Mouse (Mus musculus) midbrain, embryonic 11.5 days (tissue): Measurements from ENCODE around the gene Cpt1c. TPM values are rescaled to one million over a fixed set of nuclear protein-coding genes. Genes with fewer than 3 reads are reported as not detected.

Experiments used
- ATAC-seq: fragments of 200-750 bp; cut with Nextera tagmentation; 2 replicates; pipeline ENCODE4 v1.8.0; 2017; ENCODE audit warnings: moderate TSS enrichment, moderate library complexity; ENCODE audit not compliant: low FRiP score
- DNase-seq: peaks from one replicate; pipeline ENCODE4 v3.0.0; 2015; ENCODE audit warnings: low spot score; ENCODE audit errors: missing footprints
- H3K27ac ChIP-seq: fragments of 300-500 bp; sonication (generic); 2 replicates; pipeline ENCODE4 v1.5.1; 2014; ENCODE audit warnings: low read depth, low read length
- H3K27me3 ChIP-seq: fragments of 300-500 bp; sonication (generic); 2 replicates; pipeline ENCODE4 v1.6.1; 2014; ENCODE audit warnings: mild to moderate bottlenecking, low read length, moderate library complexity, mixed read lengths; ENCODE audit not compliant: control insufficient read depth, insufficient read depth
- H3K36me3 ChIP-seq: fragments of 300-500 bp; sonication (generic); 2 replicates; pipeline ENCODE4 v1.6.1; 2014; ENCODE audit warnings: mild to moderate bottlenecking, low read length, moderate library complexity, mixed read lengths; ENCODE audit not compliant: control insufficient read depth, insufficient read depth
- H3K4me1 ChIP-seq: fragments of 300-500 bp; sonication (generic); 2 replicates; pipeline ENCODE4 v1.6.1; 2014; ENCODE audit warnings: low read length; ENCODE audit not compliant: control insufficient read depth, insufficient read depth
- H3K4me2 ChIP-seq: fragments of 300-500 bp; sonication (generic); 2 replicates; pipeline ENCODE4 v1.6.1; 2014; ENCODE audit warnings: mild to moderate bottlenecking, moderate library complexity
- H3K4me3 ChIP-seq: fragments of 300-500 bp; sonication (generic); 2 replicates; pipeline ENCODE4 v1.5.1; 2014; ENCODE audit warnings: low read depth, low read length
- H3K9ac ChIP-seq: fragments of 300-500 bp; sonication (generic); 2 replicates; pipeline ENCODE4 v1.6.1; 2014; ENCODE audit warnings: low read length
- H3K9me3 ChIP-seq: fragments of 300-500 bp; sonication (generic); 2 replicates; pipeline ENCODE4 v1.6.1; 2016; ENCODE audit warnings: low read length; ENCODE audit not compliant: control insufficient read depth
- WGBS: fragments of 180-500 bp; shearing (Covaris S2); extraction: QIAGEN DNeasy Blood & Tissue Kit; methylation state at CpG from one replicate; pipeline ENCODE4 v1.1.7; 2014; 5-methylcytosine and 5-hydroxymethylcytosine counted together
- polyA plus RNA-seq: library from polyadenylated mRNA; unstranded; fragments of >200 nt; fragmentation: Nextera tagmentation; extraction: Ambion mirVana; gene quantifications from 2 replicates; pipeline ENCODE4 v1.2.1, GENCODE M21; 2014

The Cpt1c gene
- polyA plus RNA-seq, 1 experiment from 2014 or later: 21.8 TPM

DNA sequence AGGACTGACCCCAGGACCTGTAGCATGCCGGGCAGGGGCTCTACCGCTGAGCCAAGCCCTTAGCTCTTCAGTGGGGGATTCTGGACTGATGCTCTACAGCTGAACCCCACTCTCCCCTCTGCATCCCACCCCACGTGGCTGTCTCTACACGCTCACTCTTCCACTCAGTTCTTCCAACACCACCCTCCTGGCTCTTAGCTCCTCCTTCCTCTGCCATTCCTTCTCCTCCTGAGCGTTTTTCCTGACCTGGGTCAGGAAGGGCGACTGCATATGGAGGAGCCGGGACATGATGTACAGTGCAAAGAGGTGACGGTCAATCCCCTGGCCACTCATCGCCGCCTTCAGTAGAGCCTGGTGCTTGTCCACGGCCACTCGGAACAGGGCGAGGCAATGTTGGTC, 14.1 kb downstream of the Cpt1c start:
- Histone ChIP-seq H3K9me3 (no peaks in the 10 kb centered on the region), H3K36me3 (0 out of 2 replicates have a peak, but pooled peaks cover 2% of the 10 kb centered on the region), H3K27me3 (no peaks in the 10 kb centered on the region), H3K27ac (no peak overlapping the region), H3K4me1 (no peaks in the 10 kb centered on the region), H3K4me2 (no peak overlapping the region), H3K9ac (no peak overlapping the region), H3K4me3 (no peak overlapping the region)
- ATAC-seq: no peak
- no peak for DNase-seq
- WGBS: 92% methylated on average over 13 of the region's 13 CpGs

DNA sequence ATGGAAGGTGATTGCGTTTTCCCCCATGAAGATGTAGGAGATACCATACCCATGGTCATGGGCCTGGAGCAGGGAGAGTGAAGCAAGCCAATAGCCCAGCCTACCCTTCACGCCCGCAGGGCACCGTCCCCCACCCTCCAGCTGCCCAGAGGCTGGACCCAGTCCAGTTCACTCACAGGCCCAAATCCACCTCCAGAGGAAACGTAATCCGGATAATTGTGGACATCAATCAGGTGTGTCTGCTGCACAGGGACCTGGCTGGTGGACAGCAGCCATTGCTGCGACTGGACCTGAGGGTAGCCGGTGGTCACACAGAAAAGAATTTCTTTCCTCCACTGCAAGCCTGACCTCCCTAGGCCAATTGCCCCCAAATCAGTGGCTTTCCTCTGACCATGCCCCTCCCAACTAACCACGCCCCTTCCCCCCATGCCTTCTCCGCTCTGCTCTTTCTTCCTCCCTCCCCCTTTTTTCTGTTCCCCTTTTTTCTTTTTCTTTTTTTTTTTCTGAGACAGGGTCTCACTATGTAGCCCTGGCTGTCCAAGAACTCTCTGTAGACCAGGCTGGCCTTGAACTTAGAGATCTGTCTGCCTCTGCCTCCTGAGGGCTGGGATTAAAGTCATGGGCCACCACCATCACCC, 14.7 kb downstream of the Cpt1c start:
- ATAC-seq: no peak
- Histone ChIP-seq H3K27ac (no peak overlapping the region), H3K4me2 (no peak overlapping the region), H3K9ac (no peak overlapping the region), H3K27me3 (no peaks in the 10 kb centered on the region), H3K4me1 (no peaks in the 10 kb centered on the region), H3K9me3 (no peaks in the 10 kb centered on the region), H3K4me3 (no peak overlapping the region), H3K36me3 (0 out of 2 replicates have a peak, but pooled peaks cover 2% of the 10 kb centered on the region)
- no peak for DNase-seq
- WGBS: 94% methylated on average over 10 of the region's 10 CpGs

DNA sequence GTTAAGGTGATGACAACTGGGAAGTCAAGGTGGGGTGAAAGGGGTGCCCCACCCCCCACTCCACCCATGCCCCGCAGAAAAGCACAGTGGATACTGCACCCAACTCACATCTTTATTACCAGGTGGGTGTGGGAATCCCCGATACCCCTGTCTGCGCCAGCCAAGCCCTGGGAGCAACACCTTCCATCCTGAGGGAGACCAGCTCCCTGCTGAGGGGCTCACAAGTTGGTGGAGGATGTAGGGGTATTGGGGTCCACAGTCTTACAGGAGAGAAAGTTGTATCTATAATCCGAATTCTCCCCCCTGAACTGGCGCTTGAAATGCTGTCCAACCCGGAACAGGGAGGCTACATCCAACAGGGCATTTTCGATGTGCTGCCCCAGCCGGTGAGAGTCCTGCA, 15.4 kb downstream of the Cpt1c start:
- no peaks in the 10 kb centered on the region for H3K4me1 ChIP-seq
- ATAC-seq: no peak
- no peak overlapping the region for H3K27ac ChIP-seq
- no peaks in the 10 kb centered on the region for H3K9me3 ChIP-seq
- DNase-seq: no peak
- H3K27me3 ChIP-seq: no peaks in the 10 kb centered on the region
- 0 out of 2 replicates have a peak, but pooled peaks cover 2% of the 10 kb centered on the region for H3K36me3 ChIP-seq
- no peak overlapping the region for H3K4me2 ChIP-seq
- H3K9ac ChIP-seq: no peak overlapping the region
- 86% methylated on average over 8 of the region's 8 CpGs for WGBS
- H3K4me3 ChIP-seq: no peak overlapping the region

DNA sequence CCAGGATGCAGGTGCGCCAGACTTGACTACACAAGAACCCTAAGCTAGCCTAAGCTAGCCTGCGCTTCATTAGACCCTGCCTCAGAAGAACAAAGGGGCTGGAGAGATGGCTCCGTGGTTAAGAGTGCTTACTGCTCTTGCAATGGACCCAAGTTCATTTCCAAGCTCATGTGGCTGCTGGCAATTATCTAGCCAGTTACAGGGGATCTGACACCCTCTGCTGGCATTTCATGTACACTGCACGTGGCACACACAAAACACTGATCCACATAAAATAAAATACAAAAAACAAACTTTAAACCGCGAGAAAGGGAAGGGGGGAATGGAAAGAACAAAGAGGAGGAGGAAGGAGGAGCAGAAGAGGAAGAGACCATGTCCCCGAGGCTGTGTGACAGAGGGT, 16.4 kb downstream of the Cpt1c start:
- Histone ChIP-seq H3K4me3 (no peak overlapping the region), H3K4me2 (no peak overlapping the region), H3K27ac (no peak overlapping the region), H3K9ac (no peak overlapping the region), H3K27me3 (no peaks in the 10 kb centered on the region), H3K9me3 (no peaks in the 10 kb centered on the region), H3K4me1 (no peaks in the 10 kb centered on the region), H3K36me3 (0 out of 2 replicates have a peak, but pooled peaks cover 2% of the 10 kb centered on the region)
- ATAC-seq: no peak
- WGBS: 58% methylated on average over 7 of the region's 7 CpGs
- no peak for DNase-seq

DNA sequence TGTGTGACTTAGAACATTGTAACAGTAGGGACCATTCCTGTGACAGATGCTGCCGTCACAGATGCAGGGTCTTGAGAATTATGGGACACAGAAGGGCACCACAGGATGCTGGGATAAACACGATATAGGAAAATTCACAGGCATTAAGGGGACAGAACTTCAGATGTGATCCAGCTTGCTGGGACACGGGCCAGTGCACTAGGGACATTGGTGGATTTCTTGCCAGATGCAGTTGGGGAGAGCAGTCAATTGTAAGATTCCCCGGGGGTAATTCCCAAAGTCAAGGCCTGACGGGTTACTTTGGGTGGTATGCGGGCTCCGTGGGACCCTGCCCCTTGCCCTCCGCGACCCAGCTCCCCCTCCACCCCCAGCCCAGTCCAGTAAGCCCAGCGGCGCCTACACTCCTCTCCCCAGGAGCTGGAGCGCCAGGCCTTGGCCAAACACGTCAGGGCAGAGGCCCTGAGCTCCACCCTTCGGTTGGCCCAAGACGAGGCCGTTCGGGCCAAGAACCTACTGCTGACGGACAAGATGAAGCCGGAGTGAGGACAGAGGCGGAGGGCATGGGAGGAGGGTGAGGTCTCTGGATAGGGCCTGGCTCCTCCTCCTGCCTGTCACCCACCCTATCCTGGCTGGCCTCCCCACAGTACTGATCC, 17.3 kb downstream of the Cpt1c start:
- H3K27me3 ChIP-seq: no peaks in the 10 kb centered on the region
- ATAC-seq: no peak
- no peak overlapping the region for H3K4me2 ChIP-seq
- H3K27ac ChIP-seq: no peak overlapping the region
- 71% methylated on average over 20 of the region's 20 CpGs for WGBS
- no peak for DNase-seq
- no peak overlapping the region for H3K9ac ChIP-seq
- peaks cover 3% of the 10 kb centered on the region; the same call in 1 of the 2 replicates for H3K4me1 ChIP-seq
- H3K36me3 ChIP-seq: 0 out of 2 replicates have a peak, but pooled peaks cover 2% of the 10 kb centered on the region
- H3K9me3 ChIP-seq: no peaks in the 10 kb centered on the region
- H3K4me3 ChIP-seq: no peak overlapping the region

DNA sequence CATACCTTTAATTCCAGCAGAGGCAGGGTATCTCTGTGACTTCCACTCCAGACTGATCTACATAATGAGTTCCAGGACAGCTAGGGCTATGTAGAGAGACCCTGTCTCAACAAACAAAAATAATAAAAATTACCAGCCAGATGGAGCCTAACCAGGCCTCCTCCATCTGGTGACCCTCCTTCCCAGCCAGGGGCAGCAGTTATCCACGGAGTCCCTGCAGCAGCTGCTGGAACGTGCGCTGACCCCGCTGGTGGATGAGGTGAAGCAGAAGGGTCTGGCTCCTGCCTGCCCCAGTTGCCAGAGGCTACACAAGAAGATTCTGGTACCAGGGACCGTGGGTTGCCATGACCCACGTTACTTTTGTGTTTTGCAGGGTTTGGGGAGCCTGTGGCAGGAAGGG, 18.4 kb downstream of the Cpt1c start:
- Histone ChIP-seq H3K27me3 (peaks cover 7% of the 10 kb centered on the region), H3K4me3 (no peak overlapping the region), H3K27ac (no peak overlapping the region), H3K36me3 (0 out of 2 replicates have a peak, but pooled peaks cover 2% of the 10 kb centered on the region), H3K9ac (peak overlapping the region; percentile 9; the same call in 1 of the 2 replicates), H3K4me1 (peaks cover 6% of the 10 kb centered on the region; the same call in 1 of the 2 replicates), H3K9me3 (no peaks in the 10 kb centered on the region), H3K4me2 (no peak overlapping the region)
- 55% methylated on average over 6 of the region's 6 CpGs for WGBS
- DNase-seq: no peak
- no peak for ATAC-seq

DNA sequence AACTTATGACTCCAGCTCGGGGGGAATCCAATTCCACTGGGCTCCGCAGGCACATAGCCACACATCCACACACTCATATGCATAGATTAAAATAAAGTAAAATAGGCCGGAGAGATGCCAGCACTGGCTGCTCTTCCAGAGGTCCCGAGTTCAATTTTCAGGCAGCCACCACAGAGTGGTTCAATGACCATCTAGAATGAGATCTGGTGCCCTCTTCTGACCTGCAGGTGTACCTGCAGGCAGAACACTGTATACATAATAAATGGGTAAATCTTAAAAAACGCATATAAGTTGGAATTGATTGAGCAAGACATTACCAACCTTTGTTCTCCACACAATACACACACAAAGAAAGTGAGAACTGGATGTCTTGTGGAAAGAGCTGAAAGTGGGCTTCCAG, 19.0 kb downstream of the Cpt1c start:
- DNase-seq: no peak
- H3K36me3 ChIP-seq: 0 out of 2 replicates have a peak, but pooled peaks cover 2% of the 10 kb centered on the region
- H3K4me3 ChIP-seq: no peak overlapping the region
- H3K9me3 ChIP-seq: no peaks in the 10 kb centered on the region
- H3K4me1 ChIP-seq: peaks cover 6% of the 10 kb centered on the region; the same call in 1 of the 2 replicates
- no peak overlapping the region for H3K4me2 ChIP-seq
- H3K9ac ChIP-seq: no peak overlapping the region
- 59% methylated on average over 5 of the region's 5 CpGs for WGBS
- peaks cover 13% of the 10 kb centered on the region for H3K27me3 ChIP-seq
- no peak for ATAC-seq
- H3K27ac ChIP-seq: no peak overlapping the region

DNA sequence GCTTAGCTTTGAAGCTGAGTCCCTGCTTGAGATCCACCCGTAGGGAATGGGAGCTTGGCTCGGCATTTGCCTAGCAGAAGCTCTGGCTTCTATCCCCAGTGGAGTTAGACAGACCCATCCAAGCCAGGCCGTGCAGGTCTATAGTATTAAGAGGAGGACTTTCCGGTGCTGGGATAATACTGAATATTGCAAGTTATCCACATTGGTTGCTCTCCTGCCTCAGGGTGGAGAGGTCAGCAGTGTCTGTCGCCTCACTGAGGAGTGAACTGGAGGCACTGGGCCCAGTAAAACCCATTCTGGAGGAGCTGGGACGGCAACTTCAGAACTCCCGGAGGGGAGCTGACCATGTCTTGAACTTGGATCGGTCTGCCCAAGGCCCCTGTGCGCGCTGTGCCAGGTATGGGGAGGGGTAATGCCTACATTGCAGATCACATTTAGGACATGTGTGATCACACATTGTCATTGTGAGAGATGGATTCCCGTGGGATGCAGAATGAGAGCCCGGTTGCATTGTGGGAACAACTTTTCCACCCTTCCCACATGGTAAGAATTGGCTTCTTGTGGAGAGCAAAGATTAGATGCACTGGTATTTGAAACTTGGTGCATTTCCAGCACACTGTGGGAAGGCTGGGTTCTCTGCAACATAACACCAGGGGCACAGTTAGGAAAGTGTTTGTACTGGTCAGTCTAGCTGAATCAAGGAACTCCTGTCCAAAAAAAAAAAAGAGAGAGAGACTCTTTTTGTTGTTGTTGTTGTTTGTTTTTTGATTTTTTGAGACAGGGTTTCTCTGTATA, 20.4 kb downstream of the Cpt1c start:
- DNase-seq (no peak), ATAC-seq (no peak)
- WGBS: 76% methylated on average over 12 of the region's 12 CpGs
- H3K27me3 ChIP-seq: peaks cover 21% of the 10 kb centered on the region
- no peak overlapping the region for H3K27ac ChIP-seq
- H3K9me3 ChIP-seq: no peaks in the 10 kb centered on the region
- H3K4me1 ChIP-seq: peaks cover 6% of the 10 kb centered on the region; the same call in 1 of the 2 replicates
- no peak overlapping the region for H3K9ac ChIP-seq
- no peak overlapping the region for H3K4me2 ChIP-seq
- 0 out of 2 replicates have a peak, but pooled peaks cover 2% of the 10 kb centered on the region for H3K36me3 ChIP-seq
- H3K4me3 ChIP-seq: no peak overlapping the region

DNA sequence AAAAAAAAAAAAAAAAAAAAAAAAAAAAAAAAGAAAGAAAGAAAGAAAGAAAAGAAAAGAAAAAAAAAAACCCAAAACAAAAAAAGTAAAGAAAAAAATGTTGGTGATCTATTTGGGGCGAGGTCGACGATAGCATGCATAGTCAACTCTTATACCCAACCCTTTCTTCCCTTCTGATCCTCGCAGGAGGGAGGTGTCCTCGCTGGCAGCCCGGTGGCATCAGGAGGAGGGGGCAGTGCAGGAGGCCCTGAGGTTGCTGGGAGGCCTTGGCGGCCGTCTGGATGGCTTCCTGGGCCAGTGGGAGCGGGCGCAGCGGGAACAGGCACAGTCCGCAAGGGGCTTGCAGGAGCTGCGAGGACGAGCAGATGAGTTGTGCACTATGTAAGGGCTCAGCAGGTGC, 21.1 kb downstream of the Cpt1c start:
- Histone ChIP-seq H3K36me3 (no peaks in the 10 kb centered on the region), H3K27ac (no peak overlapping the region), H3K27me3 (peaks cover 21% of the 10 kb centered on the region), H3K4me2 (no peak overlapping the region), H3K9ac (no peak overlapping the region), H3K4me1 (peaks cover 6% of the 10 kb centered on the region; the same call in 1 of the 2 replicates), H3K9me3 (no peaks in the 10 kb centered on the region), H3K4me3 (no peak overlapping the region)
- ATAC-seq (no peak), DNase-seq (no peak)
- WGBS: 56% methylated on average over 14 of the region's 14 CpGs
